Mouse (Mus musculus): Measurements from ENCODE around the gene Cct8.

DNA sequence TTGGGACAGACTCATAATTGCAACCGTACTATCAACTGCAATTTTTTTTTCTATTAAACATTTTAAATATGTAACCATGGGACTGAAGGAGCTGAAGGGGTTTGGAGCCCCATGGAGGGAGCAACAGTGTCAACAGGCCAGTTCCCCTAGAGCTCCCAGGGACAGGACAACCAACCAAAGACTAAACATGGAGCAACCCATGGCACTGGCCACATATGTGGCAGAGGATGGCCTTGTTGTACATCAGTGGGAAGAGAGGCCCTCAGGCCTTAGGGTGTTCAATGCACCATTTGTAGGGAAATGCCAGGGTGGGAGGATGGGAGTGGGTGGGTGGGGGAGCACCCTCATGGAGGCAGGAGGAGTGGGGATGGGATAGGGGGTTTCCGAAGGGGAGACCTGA, 1.1 kb upstream of the Cct8 start:
- TF ChIP-seq CTCF (IDR thresholded peaks at IDR 0.05; ENCODE audit: low read depth) = no peak
- TF ChIP-seq EP300 (IDR thresholded peaks at IDR 0.05; ENCODE audit: low read depth) = no peak

All from liver, embryonic 14.5 days (tissue).